Mouse (Mus musculus) E14TG2a.4 (cell line): ENCODE measurements around the gene Ssr1.

Source experiments
- CTCF ChIP-seq: conservative IDR thresholded peaks from 2 replicates; pipeline ENCODE4 v1.5.1; 2014; ENCODE audit warnings: low read length
- NANOG ChIP-seq: IDR thresholded peaks from 2 replicates; pipeline ENCODE4 v1.6.1; 2014; ENCODE audit warnings: borderline replicate concordance, low read length, mixed read lengths

DNA sequence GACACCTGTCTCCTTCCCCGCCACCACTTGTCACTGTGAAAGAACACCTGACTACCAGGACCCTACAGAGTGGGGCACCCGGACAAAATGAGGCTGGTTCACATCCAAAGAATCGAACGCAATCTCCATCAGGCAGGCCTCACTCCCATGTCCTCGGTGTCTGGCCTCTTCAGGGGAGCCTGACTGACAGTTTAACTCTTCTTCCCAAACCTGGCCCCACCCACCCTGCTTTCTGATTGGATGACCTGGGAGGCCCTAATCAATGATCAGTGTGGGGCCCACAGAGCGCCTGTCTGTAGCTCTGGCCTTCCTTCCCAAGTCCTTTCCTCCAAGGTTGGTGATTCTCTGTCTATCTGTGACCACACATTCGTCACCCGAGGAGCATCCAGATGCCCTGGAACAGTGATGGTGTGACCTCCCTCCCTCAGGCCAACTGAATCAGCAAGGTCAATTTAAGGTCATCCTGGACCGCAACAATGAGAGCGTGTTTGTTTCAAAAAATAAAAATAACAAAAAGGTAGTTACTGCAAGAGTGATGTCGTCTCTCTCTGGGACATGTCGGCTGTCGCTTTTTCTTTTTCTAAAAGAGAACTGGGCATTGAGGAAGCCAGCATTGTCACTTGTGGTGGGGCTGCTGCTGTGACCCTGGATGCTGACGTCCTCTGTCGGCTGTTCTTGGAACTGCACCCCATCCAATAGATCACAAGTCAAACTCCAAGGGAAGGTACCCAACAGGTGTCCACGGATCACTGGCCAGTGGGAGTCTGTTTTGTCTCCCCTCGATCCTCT lies 28.7 kb downstream of the Ssr1 start:
- peak; percentile 98 for TF ChIP-seq CTCF
- TF ChIP-seq NANOG, result no peak
